Comparison of ENCODE assay signal across 8 mouse cellular contexts in the genomic region with DNA sequence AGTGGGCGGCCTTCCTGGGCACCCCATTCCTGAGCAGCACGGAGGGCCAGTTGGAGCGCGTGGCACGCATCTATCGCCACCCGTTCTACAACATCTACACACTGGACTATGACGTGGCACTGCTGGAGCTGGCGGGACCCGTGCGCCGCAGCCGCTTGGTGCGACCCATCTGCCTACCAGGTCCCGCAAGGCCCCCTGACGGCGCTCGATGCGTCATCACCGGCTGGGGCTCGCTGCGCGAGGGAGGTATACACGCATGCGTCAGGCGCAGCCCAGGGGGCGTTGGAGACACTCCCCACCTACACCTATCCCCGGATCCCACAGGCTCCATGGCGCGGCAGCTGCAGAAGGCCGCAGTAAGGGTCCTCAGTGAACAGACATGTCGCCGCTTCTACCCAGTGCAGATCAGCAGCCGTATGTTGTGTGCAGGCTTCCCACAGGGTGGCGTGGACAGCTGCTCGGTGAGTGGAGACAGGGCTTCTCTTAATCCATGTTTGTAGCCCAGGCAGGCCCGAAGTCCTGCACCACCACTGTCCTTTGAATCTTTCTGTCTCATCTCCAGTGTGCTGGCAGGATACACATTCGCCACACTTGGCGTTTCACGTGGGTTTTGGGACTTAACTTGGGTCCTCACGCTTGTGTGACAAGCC. TPM values are rescaled to one million over a fixed set of nuclear protein-coding genes. Genes with fewer than 3 reads are reported as not detected.
DNase-seq lines count a peak whose midpoint lies in the region; ATAC-seq lines count a peak whose summit lies in the region.

No protein-coding gene starts in this region.

- ATAC-seq in erythroid progenitor cell, adult 5-6 weeks (replicated peaks; ENCODE audit: low FRiP score, poor library complexity, severe bottlenecking) = no peak

- peak; percentile 33 for DNase-seq in embryo, embryonic 11 days
- no peak for DNase-seq in embryo, embryonic 9.5 days (ENCODE audit: extremely low spot score)
- DNase-seq in right cerebral cortex, adult 18-20 months = peak; percentile 84
- no peak for DNase-seq in right cerebral cortex, postnatal 4 days
- peak; percentile 47 to 56 for DNase-seq in layer of hippocampus, postnatal 14 days (ENCODE audit: low spot score in 2 of 2)
- DNase-seq in right cerebral cortex, postnatal 36 days (ENCODE audit: low spot score in 2 of 2) = peak; percentile 72 to 74
- no peak for DNase-seq in cerebellum, adult 18-20 months

RNA-seq across cellular contexts. Expression of gene Timm13, which starts 2.8 kb away (rescaled TPM):
- 100 to 1,000 TPM; 161 to 172 TPM for total RNA-seq in layer of hippocampus, postnatal 14 days (2021)
- total RNA-seq in erythroid progenitor cell, adult 5-6 weeks (2015; ENCODE audit: low replicate concordance) = 17.6 and 32.1 TPM in 2 replicates
- total RNA-seq in erythroid progenitor cell, adult 5-6 weeks (2017; ENCODE audit: low replicate concordance) = 3.7 and 7.6 TPM in 2 replicates

RNA-seq across cellular contexts. Expression of gene Lmnb2, which starts 20.1 kb away (rescaled TPM):
- 10 to 100 TPM; 18.2 to 21.5 TPM for total RNA-seq in layer of hippocampus, postnatal 14 days (2021)
- total RNA-seq in erythroid progenitor cell, adult 5-6 weeks (2015; ENCODE audit: low replicate concordance) = 0.36 and 1.3 TPM in 2 replicates
- 7.3 and 9.0 TPM in 2 replicates for total RNA-seq in erythroid progenitor cell, adult 5-6 weeks (2017; ENCODE audit: low replicate concordance)

RNA-seq across cellular contexts. Expression of gene Tmprss9, which starts 26.3 kb away (rescaled TPM):
- under 1 TPM; 0.38 to 0.44 TPM for total RNA-seq in layer of hippocampus, postnatal 14 days (2021)
- total RNA-seq in erythroid progenitor cell, adult 5-6 weeks (2015; ENCODE audit: low replicate concordance) = 0.72 TPM in 1 of 2 replicates, not detected in the other
- total RNA-seq in erythroid progenitor cell, adult 5-6 weeks (2017; ENCODE audit: low replicate concordance) = 0.30 TPM in 1 of 2 replicates, not detected in the other

RNA-seq across cellular contexts. Expression of gene Gadd45b, which starts 31.9 kb away (rescaled TPM):
- total RNA-seq in layer of hippocampus, postnatal 14 days (2021) = 10 to 100 TPM; 14.0 to 17.6 TPM
- total RNA-seq in erythroid progenitor cell, adult 5-6 weeks (2015; ENCODE audit: low replicate concordance) = 1.3 and 1.8 TPM in 2 replicates
- 3.6 and 9.2 TPM in 2 replicates for total RNA-seq in erythroid progenitor cell, adult 5-6 weeks (2017; ENCODE audit: low replicate concordance)

RNA-seq across cellular contexts. Expression of gene Sppl2b, which starts 42.9 kb away (rescaled TPM):
- total RNA-seq in layer of hippocampus, postnatal 14 days (2021) = 10 to 100 TPM; 71.2 to 71.4 TPM
- total RNA-seq in erythroid progenitor cell, adult 5-6 weeks (2015; ENCODE audit: low replicate concordance) = 262 and 270 TPM in 2 replicates
- total RNA-seq in erythroid progenitor cell, adult 5-6 weeks (2017; ENCODE audit: low replicate concordance) = 283 and 322 TPM in 2 replicates

Comparison
In these comparisons a context has a peak if more than half of its experiments do, and no peak if none do; other contexts are left out.
1. DNase-seq: peak in embryo, embryonic 11 days (single experiment), right cerebral cortex, adult 18-20 months (single experiment), layer of hippocampus, postnatal 14 days (2 of 2) and right cerebral cortex, postnatal 36 days (2 of 2); none in embryo, embryonic 9.5 days (single experiment), right cerebral cortex, postnatal 4 days (single experiment) and cerebellum, adult 18-20 months (0 of 2).
2. RNA of gene Timm13, which starts 2.8 kb away (total RNA-seq): 161 to 172 TPM in layer of hippocampus, postnatal 14 days; 3.7 to 32.1 TPM in erythroid progenitor cell, adult 5-6 weeks; every median in the first group is over 4 times any median in the second.